Mouse (Mus musculus) liver, embryonic 14.5 days (tissue): Measurements from ENCODE around the gene Slco2a1.

ENCODE experiments used
- CTCF ChIP-seq: IDR thresholded peaks from 2 replicates; pipeline ENCODE4 v1.5.1; 2016; ENCODE audit warnings: antibody characterized with exemption, low read depth, control low read depth
- EP300 ChIP-seq: IDR thresholded peaks from 2 replicates; pipeline ENCODE4 v1.6.1; 2016; ENCODE audit warnings: antibody characterized with exemption, low read depth

GRCm38 (mm10) chr9:102981791-102982190 lies 6.7 kb upstream of the Slco2a1 start:
- TF ChIP-seq CTCF (no peak), EP300 (no peak)
